Mouse (Mus musculus) bone marrow macrophage, adult 2 months (primary cell): ENCODE data around the gene Tbx3.

Experiments used
- CTCF ChIP-seq: IDR thresholded peaks from 2 replicates; pipeline ENCODE4 v1.5.1; 2012; ENCODE audit warnings: low read depth, mild to moderate bottlenecking, low read length, moderate library complexity
- POLR2A ChIP-seq: IDR thresholded peaks from 2 replicates; pipeline ENCODE4 v1.6.1; 2012; ENCODE audit warnings: mild to moderate bottlenecking, low read depth, low read length, borderline replicate concordance

- TF ChIP-seq POLR2A (no peak), CTCF (no peak)
Observed at GRCm38 (mm10) chr5:119670566-119671108, at the start of gene Tbx3.
